Mouse (Mus musculus): Measurements from ENCODE around the gene Dgkz. TPM values are rescaled to one million over a fixed set of nuclear protein-coding genes. Genes with fewer than 3 reads are reported as not detected.

The Dgkz gene
- polyA plus RNA-seq (2017; shearing (Covaris generic)), result 100 to 1,000 TPM; 253 to 308 TPM

GRCm38 (mm10) chr2:91975581-91976541 lies at the start of gene Dgkz:
Dgkz (minus strand) TSS chr2:91975864.

GRCm38 (mm10) chr2:92024274-92024672 lies 48.6 kb upstream of the Dgkz start, which contains the start of gene Creb3l1:
Creb3l1 (minus strand) TSS chr2:92024502.

GRCm38 (mm10) chr2:91945483-91945882 lies 30.2 kb downstream of the Dgkz start, which contains the start of gene Gm9821:
Gm9821 (plus strand) TSS chr2:91945703.

GRCm38 (mm10) chr2:91932160-91932711 lies 43.4 kb downstream of the Dgkz start, which contains the start of gene Mdk:
Mdk (minus strand) TSS chr2:91932297.

GRCm38 (mm10) chr2:91926949-91927348 lies 48.7 kb downstream of the Dgkz start, which contains the start of gene Chrm4:
Chrm4 (plus strand) TSS chr2:91927249.

Other genes with a start within 250 kb of the Dgkz start
- 10 to 100 TPM; 27.5 to 38.3 TPM for gene Ambra1, start 245.7 kb downstream of the Dgkz start, polyA plus RNA-seq (2017; shearing (Covaris generic))
- gene Chrm4, start 48.6 kb downstream of the Dgkz start, polyA plus RNA-seq (2017; shearing (Covaris generic)), result 1 to 10 TPM in 1 of 2 experiments, not detected in 1; 2.1 TPM
- gene Mdk, start 43.6 kb downstream of the Dgkz start, polyA plus RNA-seq (2017; shearing (Covaris generic)), result 1 to 10 TPM; 1.2 to 1.7 TPM
- gene Gm9821, start 30.2 kb downstream of the Dgkz start, polyA plus RNA-seq (2017; shearing (Covaris generic)), result under 1 TPM; 0.25 to 0.48 TPM
- under 1 TPM; 0.58 to 0.89 TPM for gene Creb3l1, start 48.6 kb upstream of the Dgkz start, polyA plus RNA-seq (2017; shearing (Covaris generic))
- gene Phf21a, start 117.3 kb upstream of the Dgkz start, polyA plus RNA-seq (2017; shearing (Covaris generic)), result 10 to 100 TPM; 31.4 to 46.3 TPM